In genomic region chrX:23476868-23477267, GRCm38 (mm10) we compare ENCODE assay signal across 28 mouse cellular contexts.
"Had no signal": no experiment of that assay in that cellular context is flagged by ENCODE, and none has a peak within 500 bp of the region (broad histone marks: within the 10 kb centered on the region; RNA-seq: fewer than 3 reads in every experiment).

No protein-coding gene starts in this region.

- H3K4me2 ChIP-seq: embryonic facial prominence, embryonic 12.5 days; embryonic facial prominence, embryonic 13.5 days; embryonic facial prominence, embryonic 15.5 days; forebrain, embryonic 12.5 days; forebrain, embryonic 13.5 days; forebrain, embryonic 15.5 days had no signal

- H3K9ac ChIP-seq: embryonic facial prominence, embryonic 12.5 days; embryonic facial prominence, embryonic 13.5 days; embryonic facial prominence, embryonic 15.5 days; forebrain, embryonic 12.5 days; forebrain, embryonic 13.5 days; forebrain, embryonic 15.5 days; forebrain, postnatal 0 days had no signal

- H3K4me3 ChIP-seq: embryonic facial prominence, embryonic 10.5 days; embryonic facial prominence, embryonic 12.5 days; embryonic facial prominence, embryonic 13.5 days; embryonic facial prominence, embryonic 15.5 days; erythroblast, embryonic 14.5 days; forebrain, embryonic 10.5 days; forebrain, embryonic 12.5 days; forebrain, embryonic 13.5 days; forebrain, embryonic 15.5 days; gastrocnemius, adult 2 months; heart, adult 2 months had no signal

- H3K9me3 ChIP-seq: embryonic facial prominence, embryonic 10.5 days; embryonic facial prominence, embryonic 12.5 days; embryonic facial prominence, embryonic 13.5 days; embryonic facial prominence, embryonic 15.5 days; forebrain, embryonic 10.5 days; forebrain, embryonic 12.5 days; forebrain, embryonic 13.5 days; forebrain, embryonic 15.5 days had no signal

- H3K27me3 ChIP-seq: embryonic facial prominence, embryonic 12.5 days; embryonic facial prominence, embryonic 13.5 days; embryonic facial prominence, embryonic 15.5 days; forebrain, embryonic 12.5 days; forebrain, embryonic 13.5 days; forebrain, embryonic 15.5 days had no signal

- H3K36me3 ChIP-seq: embryonic facial prominence, embryonic 10.5 days; embryonic facial prominence, embryonic 12.5 days; embryonic facial prominence, embryonic 13.5 days; embryonic facial prominence, embryonic 15.5 days; forebrain, embryonic 10.5 days; forebrain, embryonic 12.5 days; forebrain, embryonic 15.5 days had no signal

- H3K4me1 ChIP-seq: embryonic facial prominence, embryonic 10.5 days; embryonic facial prominence, embryonic 12.5 days; embryonic facial prominence, embryonic 13.5 days; embryonic facial prominence, embryonic 15.5 days; forebrain, embryonic 10.5 days; forebrain, embryonic 12.5 days; forebrain, embryonic 13.5 days; forebrain, embryonic 15.5 days had no signal

- DNase-seq: cerebellum, adult 8-10 months; cerebellum, adult 9-10 months; cerebellum, adult 9-11 months; cerebellum, postnatal 10 days; cerebellum, postnatal 14 days; cerebellum, postnatal 25 days; cerebellum, postnatal 36 days; embryo, embryonic 11 days; forebrain, postnatal 0 days; gastrocnemius, adult 2 months; gastrocnemius, postnatal 10 days; gastrocnemius, postnatal 14 days; gastrocnemius, postnatal 25 days; gastrocnemius, postnatal 36 days; heart, adult 11 months; heart, adult 18-20 months; heart, adult 2 months had no signal

- H3K27ac ChIP-seq: embryonic facial prominence, embryonic 10.5 days; embryonic facial prominence, embryonic 12.5 days; embryonic facial prominence, embryonic 13.5 days; embryonic facial prominence, embryonic 15.5 days; forebrain, embryonic 10.5 days; forebrain, embryonic 12.5 days; forebrain, embryonic 13.5 days; forebrain, embryonic 15.5 days; gastrocnemius, adult 2 months; heart, adult 2 months had no signal

- ATAC-seq: forebrain, embryonic 13.5 days; forebrain, embryonic 14.5 days; forebrain, embryonic 15.5 days; forebrain, embryonic 16.5 days; forebrain, postnatal 0 days had no signal
